Mouse (Mus musculus) CD4-positive, CD25-positive, alpha-beta regulatory T cell, adult 2 months (primary cell): ENCODE results near the gene Pde10a.
A peak's percentile ranks its signal among the peaks of the same experiment; 100 is the strongest.

Experiments used
- DNase-seq: peaks from one replicate; pipeline ENCODE4 v3.0.0-alpha.2; 2012; ENCODE audit warnings: low read depth, low spot score

Gene Pde10a

DNA sequence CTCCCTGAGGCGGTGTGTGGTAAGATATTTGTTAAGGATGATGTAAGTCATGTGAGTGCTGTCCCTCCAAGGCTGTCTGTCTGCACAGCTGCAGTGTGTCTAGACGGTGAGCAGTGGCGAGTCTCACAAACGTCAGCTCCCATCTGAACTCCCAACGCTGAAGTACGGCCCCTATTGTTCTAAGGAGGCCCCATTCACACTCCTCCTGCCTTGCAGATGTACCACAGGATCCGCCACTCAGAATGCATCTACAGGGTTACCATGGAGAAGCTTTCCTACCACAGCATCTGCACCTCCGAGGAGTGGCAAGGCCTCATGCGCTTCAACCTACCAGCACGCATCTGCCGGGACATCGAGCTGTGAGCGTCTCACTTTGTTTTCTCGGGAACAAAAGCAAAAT is 436.5 kb downstream of the Pde10a start:
- no peak for DNase-seq

DNA sequence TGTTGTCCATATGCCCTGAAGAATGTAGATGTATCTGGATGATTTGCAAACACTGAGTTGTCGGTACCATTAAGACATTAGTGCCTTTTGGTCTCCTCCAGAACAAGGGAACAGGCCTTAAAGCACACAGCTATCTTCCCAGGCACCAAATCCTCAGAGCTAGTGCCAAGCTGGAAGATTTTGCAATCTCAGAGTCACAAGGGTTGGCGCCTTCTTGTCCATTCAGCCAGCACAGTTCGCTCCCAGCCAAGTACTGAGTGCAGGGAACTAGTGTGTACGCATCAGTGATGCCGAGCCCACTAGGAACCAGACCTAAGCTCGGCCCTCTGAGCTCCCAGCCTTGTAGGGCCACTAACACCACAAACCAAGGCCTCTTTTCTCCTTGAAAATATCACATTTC is 440.0 kb downstream of the Pde10a start:
- no peak for DNase-seq

DNA sequence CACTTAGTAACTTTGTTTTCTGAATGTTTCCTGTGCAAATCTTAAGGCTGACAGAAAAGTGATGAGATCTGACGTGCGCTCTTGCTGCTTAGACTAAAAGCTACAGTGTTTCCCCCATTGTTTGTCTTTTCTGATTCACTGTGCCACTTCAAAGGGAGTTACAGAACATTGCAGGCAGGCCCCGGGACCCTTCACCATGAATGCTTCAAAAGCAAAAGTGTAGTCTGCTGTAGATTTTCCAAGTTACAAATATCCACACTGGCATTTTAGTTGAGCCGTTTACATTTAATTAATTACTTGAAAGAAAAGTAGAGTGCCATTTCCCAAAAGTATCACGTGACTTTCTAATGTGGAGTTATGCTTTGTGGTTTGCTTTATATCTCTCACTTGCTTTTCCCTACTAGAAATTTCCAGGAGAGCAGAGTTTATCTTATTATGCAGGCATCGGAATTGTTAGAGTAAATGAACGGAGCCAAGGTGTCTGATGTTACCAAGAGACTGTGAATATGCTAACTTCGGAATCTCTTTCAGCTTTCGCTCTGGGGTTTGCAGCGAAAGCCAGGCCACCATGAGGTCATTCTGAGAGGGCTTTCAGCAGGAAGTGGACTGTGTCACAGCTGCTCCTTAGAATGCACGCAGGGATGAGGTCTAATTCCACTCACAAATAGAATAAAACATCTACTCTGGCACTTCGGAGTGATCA is 447.1 kb downstream of the Pde10a start:
- DNase-seq: no peak

DNA sequence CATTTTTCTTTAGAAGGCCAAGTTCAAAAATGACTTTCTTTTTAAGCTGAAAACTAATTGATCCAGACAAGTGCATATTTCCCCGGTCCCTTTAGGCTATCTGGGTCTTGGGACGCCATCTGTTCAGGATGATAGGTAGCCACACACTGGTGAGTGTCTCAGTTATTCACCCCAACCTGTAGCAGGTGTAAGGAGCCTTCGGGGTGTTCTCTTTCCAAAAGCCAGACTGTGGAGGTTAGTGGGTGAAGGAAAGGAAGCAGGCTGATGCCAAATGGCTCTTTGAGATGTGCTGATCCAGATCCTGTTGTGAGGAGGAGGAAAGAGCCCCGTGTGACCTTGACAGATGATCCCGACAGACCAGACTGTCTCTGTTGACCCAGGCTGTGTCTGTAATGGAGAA is 448.2 kb downstream of the Pde10a start:
- DNase-seq: no peak

DNA sequence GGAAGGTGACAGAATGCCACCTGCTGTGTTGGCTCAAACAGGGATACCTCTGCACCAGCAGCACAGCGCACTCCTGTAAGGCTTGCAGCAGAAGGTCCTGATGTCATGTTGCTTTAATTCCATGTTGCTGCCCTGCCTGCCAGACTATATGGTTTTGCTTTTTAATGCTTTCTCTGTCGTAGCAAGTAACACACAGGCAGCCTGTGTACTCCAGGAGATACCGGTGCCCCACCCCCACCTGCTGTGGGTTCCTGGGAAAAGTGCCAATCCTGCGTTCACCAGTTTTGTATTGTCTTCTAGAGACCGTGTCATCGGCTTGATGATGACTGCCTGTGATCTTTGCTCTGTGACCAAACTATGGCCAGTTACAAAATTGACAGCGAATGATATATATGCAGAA is 449.3 kb downstream of the Pde10a start:
- no peak for DNase-seq

DNA sequence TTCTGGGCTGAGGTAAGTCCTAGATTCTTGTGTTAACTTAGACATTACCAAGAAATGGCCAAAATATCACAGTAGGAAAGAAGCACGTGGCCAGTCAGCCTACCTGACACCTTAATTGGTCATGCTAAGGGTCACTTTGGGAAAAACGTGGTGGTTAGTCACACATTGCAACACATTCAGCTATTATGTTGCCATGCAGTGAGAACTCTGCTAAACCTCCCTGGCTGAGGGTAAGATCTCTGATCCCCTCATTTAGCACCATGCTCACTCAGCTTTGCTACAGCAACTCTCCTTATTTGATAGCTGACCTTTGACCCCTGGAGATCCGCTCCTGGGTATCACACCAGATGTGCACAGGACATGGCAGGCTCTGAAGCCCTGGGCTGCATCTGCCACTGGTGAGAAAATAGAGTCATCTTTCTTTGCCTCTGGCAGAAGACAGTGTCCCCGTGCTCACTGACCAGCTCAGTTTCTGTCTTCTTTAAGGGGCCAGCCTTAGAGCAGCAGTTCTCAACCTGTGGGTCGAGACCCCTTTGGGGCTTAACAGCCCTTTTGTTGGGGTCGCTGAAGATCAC is 449.7 kb downstream of the Pde10a start:
- no peak for DNase-seq

DNA sequence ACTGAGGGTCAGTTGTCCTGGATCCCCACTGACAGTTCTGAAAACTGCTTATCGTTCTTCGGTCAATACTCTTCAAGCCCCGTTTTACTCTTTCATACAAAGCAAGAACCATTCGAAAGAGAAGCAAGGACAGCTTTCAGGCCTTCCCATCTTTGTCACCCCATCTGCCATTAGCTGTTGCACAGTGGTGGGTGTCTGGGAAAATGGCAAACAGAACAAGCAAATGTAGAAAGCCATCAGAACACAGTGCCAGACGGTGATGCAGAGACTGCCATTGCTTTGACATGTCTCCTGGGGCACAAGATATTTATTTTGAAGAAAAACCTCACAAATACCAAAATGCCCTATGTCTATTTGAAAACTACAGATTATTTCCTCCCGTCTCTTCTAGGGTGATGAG is 451.6 kb downstream of the Pde10a start:
- DNase-seq: no peak

DNA sequence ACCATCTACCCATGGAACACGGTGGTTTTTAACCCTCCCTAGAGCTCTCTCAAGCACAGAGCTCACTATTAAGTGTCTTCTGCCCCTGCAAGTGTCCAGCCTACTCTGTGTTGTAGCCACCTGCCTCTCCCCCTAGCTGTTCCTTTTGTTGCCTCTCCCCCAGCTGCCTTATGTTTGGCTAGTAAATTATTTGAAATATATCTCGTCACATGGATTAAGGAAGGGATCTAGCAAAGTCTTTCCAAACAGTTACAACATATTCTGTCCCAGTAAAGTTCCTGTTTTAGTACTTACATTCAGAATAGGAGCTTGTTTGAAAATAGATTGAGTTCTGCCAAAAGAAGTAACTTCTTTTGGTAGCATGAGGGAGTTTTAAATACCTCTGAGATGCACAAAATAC is 452.1 kb downstream of the Pde10a start:
- DNase-seq: no peak

DNA sequence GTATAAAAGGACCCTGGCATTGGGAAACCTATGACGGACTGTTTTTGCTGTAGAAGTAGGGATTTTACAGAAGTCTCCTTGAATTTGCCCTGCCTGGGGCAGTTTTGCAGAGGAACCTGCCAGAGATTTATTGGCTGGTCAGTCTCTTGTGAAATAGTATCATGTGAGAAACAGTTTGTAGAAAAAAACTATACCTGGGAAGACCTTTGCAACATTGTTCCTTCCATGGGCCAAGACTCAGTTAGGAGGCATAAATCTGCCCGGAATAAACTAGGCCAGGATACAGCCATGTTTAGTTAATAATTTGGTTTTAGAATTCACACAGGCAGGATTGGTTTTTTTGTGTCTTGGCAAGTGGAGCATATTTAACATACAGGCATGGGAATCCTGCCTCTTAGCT is 458.4 kb downstream of the Pde10a start:
- DNase-seq: no peak

DNA sequence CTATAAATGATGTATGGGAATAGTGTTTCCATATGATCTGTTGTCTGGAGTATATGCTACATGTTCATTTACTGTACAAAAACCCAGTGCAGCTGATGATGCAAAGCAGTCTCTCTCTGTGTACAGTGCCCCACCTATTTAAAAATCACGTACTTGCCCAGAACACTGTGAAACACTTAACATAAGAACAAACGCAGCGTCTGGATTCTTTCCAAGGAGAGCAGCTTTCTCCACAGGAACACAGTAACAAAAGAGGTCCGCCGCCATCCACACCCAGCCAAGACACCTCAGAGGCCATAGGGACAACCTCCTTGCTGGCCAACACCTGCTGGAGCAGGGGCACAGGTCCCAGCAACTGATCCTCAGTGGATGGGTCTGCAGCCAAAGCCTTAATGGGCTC is 460.5 kb downstream of the Pde10a start:
- DNase-seq: no peak

DNA sequence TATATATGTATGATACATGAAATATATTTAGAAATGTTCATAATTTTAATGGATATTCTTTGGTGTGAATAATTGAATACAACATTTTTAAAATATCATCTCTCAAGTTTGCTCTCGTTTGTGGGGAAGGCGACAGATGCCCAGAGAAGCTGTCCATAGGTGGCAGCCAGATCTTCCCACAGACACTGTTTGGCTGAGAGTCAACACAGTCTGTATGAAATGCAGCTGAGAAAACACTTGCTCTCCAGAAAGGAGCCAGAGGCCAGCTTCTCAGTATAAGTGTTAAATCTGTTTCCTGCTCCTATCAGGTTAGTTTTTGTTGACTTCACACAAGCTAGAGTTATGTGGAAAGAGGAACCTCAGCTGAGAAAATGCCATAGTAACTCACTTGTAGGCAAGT is 461.4 kb downstream of the Pde10a start:
- no peak for DNase-seq

DNA sequence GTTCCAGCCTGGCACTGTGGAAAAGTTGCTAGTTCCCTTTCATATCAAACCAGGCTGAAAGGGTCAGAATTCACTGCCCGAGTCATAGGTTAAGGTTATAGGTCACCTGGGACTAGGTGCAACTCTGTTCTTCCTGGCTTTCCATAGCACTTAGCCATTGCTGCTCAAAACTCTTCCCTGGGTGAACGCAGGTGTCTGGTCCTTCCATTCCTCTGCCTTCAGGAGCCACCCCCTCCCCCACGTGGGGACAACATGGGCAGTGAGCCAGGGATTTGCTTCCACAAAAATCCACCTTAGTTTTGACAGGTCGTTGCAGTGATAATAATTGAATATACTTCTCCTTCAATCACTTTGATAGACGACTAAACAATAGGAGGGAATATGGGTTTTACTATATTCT is 462.2 kb downstream of the Pde10a start:
- DNase-seq: no peak

DNA sequence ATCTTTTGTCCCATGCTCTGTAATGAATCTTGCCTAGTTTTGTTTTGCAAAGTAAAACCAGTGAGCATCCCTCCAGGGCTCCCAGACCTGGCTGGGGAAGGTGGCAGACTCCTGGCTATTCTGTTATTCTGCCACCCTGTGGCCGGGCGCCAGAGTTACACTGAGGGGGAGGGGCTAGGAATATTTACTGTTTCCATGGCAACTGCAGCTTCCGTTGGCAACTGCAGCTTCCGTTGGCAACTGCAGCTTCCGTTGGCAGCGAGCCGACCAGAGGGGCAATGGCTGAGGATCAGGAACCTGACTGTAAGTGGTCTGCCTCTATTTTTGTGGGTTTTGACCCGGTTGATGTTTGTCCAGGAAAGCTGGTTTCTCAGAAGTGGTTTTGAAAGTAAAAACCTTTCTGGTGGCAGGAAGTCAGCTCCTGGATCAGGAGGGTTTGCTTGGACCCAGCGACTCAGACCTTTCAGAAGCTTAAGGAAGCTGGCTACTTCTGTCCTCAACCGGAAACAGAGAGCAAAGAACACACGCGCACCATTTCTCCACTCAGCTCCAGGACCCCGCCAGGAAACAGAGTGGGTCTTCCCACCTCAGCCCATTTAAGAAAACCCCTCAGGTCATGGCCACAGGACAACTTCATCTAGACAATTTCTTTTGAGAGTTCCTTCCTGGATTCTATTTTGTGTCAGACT is 463.1 kb downstream of the Pde10a start, which contains the start of gene 1700010I14Rik:
1700010I14Rik (plus strand) TSS at position 215 of the 689 bp plus-strand sequence.
- peak; percentile 91 for DNase-seq

DNA sequence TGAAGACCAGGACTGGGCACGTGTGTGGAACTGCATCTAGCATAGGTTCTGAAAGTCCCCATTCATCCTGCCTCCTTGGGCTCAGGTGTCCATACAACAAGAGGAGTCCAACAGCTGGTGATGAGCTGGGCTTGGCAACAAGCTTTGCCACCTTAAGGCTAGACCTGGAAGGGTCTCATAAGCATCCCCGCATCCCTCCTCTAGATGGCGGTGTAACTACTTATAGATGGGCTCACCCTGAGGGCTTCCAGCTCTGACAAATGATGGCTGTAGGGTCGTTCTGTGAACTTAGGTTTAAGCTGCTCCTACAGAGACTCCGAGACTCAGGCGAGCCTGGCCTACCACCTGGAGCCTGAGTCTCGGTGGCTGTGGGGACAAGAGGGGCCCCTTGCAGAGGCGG is 466.0 kb downstream of the Pde10a start:
- peak; percentile 57 for DNase-seq

DNA sequence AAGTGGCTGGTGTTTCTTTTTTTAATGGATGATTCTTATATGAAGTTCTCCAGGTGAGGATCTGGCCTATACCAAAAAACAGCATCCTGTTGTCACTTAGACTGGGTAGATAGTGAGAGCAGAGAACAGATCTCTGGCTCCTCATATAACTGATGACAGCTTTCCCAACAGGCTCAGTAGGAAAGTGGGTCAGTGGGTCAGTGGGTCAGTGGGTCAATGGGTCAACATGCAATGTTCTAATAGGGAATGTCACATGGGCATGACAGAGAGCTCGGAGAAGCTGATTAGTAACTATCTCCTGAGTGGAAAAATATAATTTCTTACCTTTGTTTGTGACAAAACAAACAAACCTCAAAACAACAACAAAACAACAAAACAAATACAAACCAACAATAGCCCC is 470.2 kb downstream of the Pde10a start:
- DNase-seq: no peak

DNA sequence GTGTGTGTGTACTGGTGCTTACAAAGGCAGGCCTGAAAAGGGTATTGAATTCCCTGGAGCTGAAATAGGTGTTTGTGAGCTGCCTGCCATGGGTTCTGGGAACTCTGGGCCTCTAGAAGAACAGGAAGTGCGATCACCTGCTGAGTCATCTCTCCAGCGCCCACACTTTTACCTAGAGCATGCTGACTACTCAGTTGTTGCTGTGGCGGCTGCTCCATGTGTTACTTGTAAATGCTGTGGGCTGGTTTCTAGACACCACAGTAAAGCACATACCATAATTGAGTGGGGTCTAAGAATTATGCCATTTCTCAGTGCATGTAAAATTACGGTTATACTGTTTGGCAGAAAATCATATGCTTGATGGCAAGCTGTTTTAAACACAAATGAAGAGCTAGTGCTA is 477.3 kb downstream of the Pde10a start:
- peak; percentile 32 for DNase-seq

DNA sequence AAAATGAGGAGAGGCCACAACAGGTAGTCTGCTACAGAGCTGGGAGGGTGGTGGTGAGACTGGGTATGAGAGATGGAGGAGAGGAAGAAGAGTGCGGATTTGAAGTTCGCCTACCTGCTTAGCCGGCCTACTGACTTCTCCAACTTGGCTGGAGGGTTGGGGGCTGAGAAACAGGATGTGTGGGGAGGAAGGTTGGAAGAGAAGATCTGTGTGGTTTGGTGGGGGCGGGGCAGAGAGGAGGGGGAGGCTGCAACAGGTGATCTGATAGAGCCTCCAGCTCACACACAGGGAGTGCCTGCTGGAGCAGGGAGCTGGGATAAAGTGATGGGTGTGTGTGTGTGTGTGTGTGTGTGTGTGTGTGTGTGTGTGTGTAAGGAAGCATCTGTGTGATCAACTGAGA is 479.3 kb downstream of the Pde10a start:
- no peak for DNase-seq

DNA sequence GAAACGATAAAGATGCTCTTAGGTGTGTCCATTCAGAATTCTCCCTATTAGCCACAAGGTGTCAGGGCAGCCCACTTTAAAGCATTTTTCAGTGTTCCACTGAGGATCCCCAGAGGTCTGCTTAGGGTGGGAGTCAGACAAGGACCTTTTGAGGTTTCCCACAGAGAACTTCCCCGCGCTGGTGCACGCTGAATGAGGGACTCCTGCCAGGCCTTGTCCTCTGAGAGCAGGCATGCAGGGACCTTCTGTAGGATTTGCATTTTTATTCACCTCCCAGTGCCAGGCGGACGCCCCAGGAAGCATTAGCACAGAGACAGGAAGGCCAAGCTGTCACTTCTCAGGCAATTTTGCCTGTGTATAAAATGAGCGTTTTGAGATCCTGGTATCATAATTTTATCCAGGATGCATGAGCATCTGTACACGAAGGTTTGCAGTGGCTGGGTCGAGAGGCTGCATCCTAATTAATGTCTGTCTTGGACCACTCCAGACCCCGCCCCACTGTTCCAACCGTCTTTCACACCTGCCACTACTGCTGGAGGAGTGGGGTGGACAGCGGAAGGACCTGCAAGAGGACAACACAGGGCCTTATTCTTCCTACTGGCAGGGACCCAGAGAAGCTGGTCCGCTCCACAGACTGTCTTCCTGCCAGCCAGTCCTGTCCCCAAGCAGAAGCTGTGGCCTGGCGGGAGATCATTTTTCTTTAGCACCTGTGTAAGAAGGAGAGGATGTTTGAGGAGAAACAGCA is 498.2 kb downstream of the Pde10a start:
- DNase-seq: no peak

DNA sequence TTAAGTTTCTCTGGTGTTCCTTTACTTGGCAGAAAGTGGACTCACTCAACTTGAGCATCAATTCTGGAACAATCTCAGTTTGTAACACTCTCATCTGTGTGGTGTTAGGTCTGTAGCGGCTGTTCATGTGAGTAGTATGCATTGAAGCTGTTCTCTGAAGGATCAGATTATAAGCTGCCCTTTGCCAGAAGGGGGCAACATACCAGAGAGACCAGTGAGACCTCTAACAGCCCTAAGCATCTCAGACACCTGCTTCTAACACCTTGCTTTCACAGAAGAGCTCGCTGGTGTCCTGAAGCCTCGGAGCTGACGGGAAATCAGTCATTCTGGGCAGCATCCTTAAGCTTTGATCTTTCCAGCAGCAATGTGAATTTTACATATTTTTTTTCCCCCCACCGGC is 505.0 kb downstream of the Pde10a start:
- peak; percentile 24 for DNase-seq

DNA sequence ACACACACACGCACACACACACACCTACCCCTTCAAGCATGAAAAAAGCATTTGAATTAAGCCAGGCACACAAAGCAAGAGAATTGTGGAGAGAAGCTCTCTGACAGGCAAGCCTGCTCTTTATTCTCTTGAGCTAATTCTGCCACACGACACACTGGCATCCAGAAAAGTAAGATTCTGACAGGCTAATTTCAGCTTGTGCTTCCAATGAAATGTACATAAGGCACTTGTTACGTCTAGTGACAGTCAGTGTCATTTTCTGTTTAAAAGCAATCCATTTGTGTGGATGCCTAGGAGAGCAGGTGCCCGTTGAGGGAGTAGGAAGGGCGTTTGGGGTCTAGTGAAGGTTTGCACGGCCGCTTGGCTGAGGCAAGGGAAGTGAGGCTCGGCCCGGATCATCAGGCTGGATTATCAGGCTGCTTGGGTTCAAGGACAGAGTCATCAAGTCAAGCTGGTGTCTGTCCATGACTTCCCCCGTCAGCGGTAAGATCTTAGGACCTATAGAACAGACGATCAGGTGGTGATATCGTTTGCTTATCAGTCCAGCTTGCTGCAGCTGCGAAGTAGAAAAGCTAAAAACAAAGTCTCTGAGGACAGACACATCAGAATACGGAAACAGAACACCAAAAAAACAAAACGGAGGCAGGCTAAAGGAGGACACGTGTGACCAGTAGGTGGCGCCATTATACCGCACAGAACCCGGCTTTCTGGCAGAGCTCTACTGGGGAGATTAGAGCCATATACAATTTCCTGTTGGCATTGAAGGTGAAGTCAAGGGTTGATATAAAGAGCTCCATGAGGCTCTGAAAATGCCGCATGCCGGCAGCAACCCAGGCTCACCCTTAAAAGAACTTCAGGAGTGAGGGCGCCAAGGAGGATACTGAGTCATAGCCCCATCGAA is 506.3 kb downstream of the Pde10a start:
- DNase-seq: peak; percentile 86

DNA sequence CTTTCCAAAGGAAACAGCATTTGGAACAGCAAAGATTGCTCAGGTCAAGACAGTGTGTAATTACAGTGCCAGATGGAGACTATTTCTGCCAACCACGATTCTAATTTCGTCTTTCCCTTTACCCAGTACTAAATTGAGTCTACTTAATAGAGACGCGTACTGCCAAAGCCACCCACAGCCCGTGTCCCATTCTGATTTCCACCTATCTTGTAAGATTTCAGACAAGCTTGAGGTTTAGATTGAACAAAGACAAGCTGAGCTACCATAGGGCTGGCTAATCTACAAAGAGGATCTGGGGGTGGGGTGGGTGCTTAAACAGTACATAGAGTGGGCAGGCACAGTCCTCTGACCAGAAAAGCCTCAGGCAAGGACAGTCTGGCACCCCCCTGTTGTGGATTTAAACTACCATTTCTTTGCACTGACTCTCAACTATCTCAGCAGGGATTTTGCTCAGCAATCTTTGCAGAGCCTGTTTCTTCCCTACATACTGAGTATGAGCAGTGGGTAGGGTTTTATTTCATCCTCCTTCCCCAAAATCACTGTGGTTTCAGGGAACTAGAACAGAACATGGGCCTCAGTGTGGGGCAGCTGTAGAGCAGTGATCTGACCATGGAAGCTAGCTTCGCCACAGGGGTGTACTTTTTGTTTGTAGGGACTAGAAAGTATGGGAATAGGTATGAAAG is 507.3 kb downstream of the Pde10a start:
- DNase-seq: no peak
